Mouse (Mus musculus): ENCODE results near the gene Zbtb9.

DNA sequence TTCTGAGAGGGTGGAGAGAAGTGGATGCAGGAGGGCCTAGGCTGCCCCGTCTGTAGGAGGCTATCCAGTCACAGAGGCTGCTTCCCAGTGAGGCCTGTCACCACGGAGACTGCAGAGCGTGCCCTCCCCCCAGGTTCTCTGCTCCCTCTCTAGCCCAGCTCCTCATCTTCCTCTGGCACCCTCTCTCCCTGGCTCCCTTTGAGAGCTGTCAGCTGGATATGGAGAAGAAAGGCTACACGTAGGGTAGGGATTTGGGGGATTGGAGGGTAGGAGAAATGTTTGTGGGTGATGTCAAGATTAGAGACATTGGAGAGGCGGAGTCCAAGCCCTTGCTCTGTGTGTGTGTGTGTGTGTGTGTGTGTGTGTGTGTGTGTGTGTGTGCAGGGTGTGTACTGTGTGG is 23.1 kb upstream of the Zbtb9 start:
- TF ChIP-seq GATA1 (IDR thresholded peaks at IDR 0.05; ENCODE audit: low read length), result no peak
- no peak for TF ChIP-seq TAL1 (IDR thresholded peaks at IDR 0.05; ENCODE audit: low read length)

Measured in erythroblast, embryonic 14.5 days (primary cell).